ENCODE assay signal across 8 mouse cellular contexts in genomic region chr10:28492206-28492605, GRCm38 (mm10).
DNase-seq lines count a peak whose midpoint lies in the region; ATAC-seq lines count a peak whose summit lies in the region.

No protein-coding gene starts in this region.

- no peak for ATAC-seq in forebrain, embryonic 15.5 days (replicated peaks)
- no peak for ATAC-seq in forebrain, embryonic 12.5 days (ENCODE audit: low FRiP score)
- ATAC-seq in frontal cortex, adult (ENCODE audit: low TSS enrichment): no peak

- peaks cover 18% of the 10 kb centered on the region for H3K4me1 ChIP-seq in forebrain, embryonic 15.5 days
- H3K4me1 ChIP-seq in forebrain, embryonic 12.5 days: peaks cover 18% of the 10 kb centered on the region

- no peak overlapping the region for H3K4me2 ChIP-seq in forebrain, embryonic 15.5 days (replicated peaks)
- H3K4me2 ChIP-seq in forebrain, embryonic 12.5 days: no peak overlapping the region

- peak; percentile 11 for DNase-seq in ZHBTc4 (ENCODE audit: low read depth, low spot score)
- peak; percentile 49 for DNase-seq in embryo, embryonic 10.5 days (ENCODE audit: low spot score)
- DNase-seq in layer of hippocampus, adult 18-20 months (ENCODE audit: low spot score in 2 of 2): peak; percentile 13 to 67
- no peak for DNase-seq in spleen, postnatal 14 days (ENCODE audit: low spot score in 2 of 2)
- no peak for DNase-seq in kidney, adult 9 months

- no peaks in the 10 kb centered on the region for H3K9me3 ChIP-seq in forebrain, embryonic 15.5 days
- H3K9me3 ChIP-seq in forebrain, embryonic 12.5 days: no peaks in the 10 kb centered on the region

- H3K36me3 ChIP-seq in forebrain, embryonic 15.5 days: no peaks in the 10 kb centered on the region
- H3K36me3 ChIP-seq in forebrain, embryonic 12.5 days (replicated peaks): no peaks in the 10 kb centered on the region

- 48% methylated on average over 9 of the region's 9 CpGs for WGBS in forebrain, embryonic 15.5 days
- WGBS in forebrain, embryonic 12.5 days: 39% methylated on average over 9 of the region's 9 CpGs

- H3K4me3 ChIP-seq in forebrain, embryonic 15.5 days: no peak overlapping the region
- no peak overlapping the region for H3K4me3 ChIP-seq in forebrain, embryonic 12.5 days (replicated peaks)

- H3K27ac ChIP-seq in forebrain, embryonic 15.5 days (replicated peaks): 0 out of 2 replicates have a peak overlapping the region, but pooled peaks have one; percentile 50
- H3K27ac ChIP-seq in forebrain, embryonic 12.5 days: no peak overlapping the region

- no peak overlapping the region for H3K9ac ChIP-seq in forebrain, embryonic 15.5 days (replicated peaks)
- no peak overlapping the region for H3K9ac ChIP-seq in forebrain, embryonic 12.5 days

- no peaks in the 10 kb centered on the region for H3K27me3 ChIP-seq in forebrain, embryonic 15.5 days
- 0 out of 2 replicates have a peak, but pooled peaks cover 7% of the 10 kb centered on the region for H3K27me3 ChIP-seq in forebrain, embryonic 12.5 days

Comparison
In these comparisons a context has a peak if more than half of its experiments do, and no peak if none do; other contexts are left out.
1. DNase-seq: peak in ZHBTc4 (single experiment), embryo, embryonic 10.5 days (single experiment) and layer of hippocampus, adult 18-20 months (2 of 2); none in spleen, postnatal 14 days (0 of 2) and kidney, adult 9 months (single experiment).